Mouse (Mus musculus) liver, adult 2 months (tissue): ENCODE measurements around the gene Olfr963. TPM values are rescaled to one million over a fixed set of nuclear protein-coding genes. Genes with fewer than 3 reads are reported as not detected.

Source experiments
- DNase-seq: peaks from one replicate; pipeline ENCODE4 v3.0.0-alpha.2; 2011; ENCODE audit warnings: low read depth, low spot score; ENCODE audit errors: extremely low read depth
- H3K27ac ChIP-seq: fragments of 200-500 bp; replicated peaks from 2 replicates; pipeline ENCODE4 v1.5.1; 2012; ENCODE audit warnings: low read depth, mild to moderate bottlenecking, control low read depth, inconsistent platforms, low read length; ENCODE audit not compliant: insufficient read depth
- H3K27me3 ChIP-seq: fragments of 200-500 bp; 2 replicates; pipeline ENCODE4 v1.6.1; 2012; ENCODE audit warnings: mild to moderate bottlenecking, moderate library complexity, low read length, inconsistent platforms; ENCODE audit not compliant: control insufficient read depth, insufficient read depth
- H3K36me3 ChIP-seq: fragments of 200-500 bp; 2 replicates; pipeline ENCODE4 v1.6.1; 2012; ENCODE audit warnings: low read length, inconsistent platforms; ENCODE audit not compliant: control insufficient read depth, insufficient read depth
- H3K4me1 ChIP-seq: fragments of 200-500 bp; 2 replicates; pipeline ENCODE4 v1.6.1; 2011; ENCODE audit warnings: low read length; ENCODE audit not compliant: control insufficient read depth, insufficient read depth
- H3K4me3 ChIP-seq: fragments of 200-500 bp; 2 replicates; pipeline ENCODE4 v1.5.1; 2011; ENCODE audit warnings: low read depth, mild to moderate bottlenecking, control low read depth, low read length, moderate library complexity; ENCODE audit not compliant: insufficient read depth
- H3K79me2 ChIP-seq: fragments of 200-500 bp; 2 replicates; pipeline ENCODE4 v1.6.1; 2012; ENCODE audit warnings: inconsistent platforms, mild to moderate bottlenecking, low read length, moderate library complexity; ENCODE audit not compliant: control insufficient read depth, insufficient read depth
- H3K9ac ChIP-seq: fragments of 200-500 bp; 2 replicates; pipeline ENCODE4 v1.6.1; 2012; ENCODE audit warnings: low read depth, mild to moderate bottlenecking, control low read depth, inconsistent platforms, low read length
- CTCF ChIP-seq: fragments of 200-500 bp; IDR thresholded peaks from 2 replicates; pipeline ENCODE4 v1.5.1; 2011; ENCODE audit warnings: low read depth, low read length, control low read depth
- POLR2A ChIP-seq: fragments of 200-500 bp; IDR thresholded peaks from 2 replicates; pipeline ENCODE4 v1.6.1; 2011; ENCODE audit warnings: low read length, control low read depth; ENCODE audit not compliant: insufficient read depth; ENCODE audit errors: extremely low read depth
- WGBS: fragments of 180-500 bp; shearing (Covaris S2); methylation state at CpG from one replicate; pipeline ENCODE4 v1.1.7; 2018; 5-methylcytosine and 5-hydroxymethylcytosine counted together
- polyA plus RNA-seq: library from polyadenylated mRNA; depleted of rRNA; stranded (reverse); fragments of >200 nt; gene quantifications from 2 replicates; pipeline ENCODE4 v1.2.3, GENCODE M21; 2012
- total RNA-seq: library from RNA; depleted of rRNA; stranded (reverse); fragments of >200 nt; gene quantifications from 2 replicates; pipeline ENCODE4 v1.2.3, GENCODE M21; 2014

Gene Olfr963
- total and polyA plus RNA-seq, 2 experiments: not detected

DNA sequence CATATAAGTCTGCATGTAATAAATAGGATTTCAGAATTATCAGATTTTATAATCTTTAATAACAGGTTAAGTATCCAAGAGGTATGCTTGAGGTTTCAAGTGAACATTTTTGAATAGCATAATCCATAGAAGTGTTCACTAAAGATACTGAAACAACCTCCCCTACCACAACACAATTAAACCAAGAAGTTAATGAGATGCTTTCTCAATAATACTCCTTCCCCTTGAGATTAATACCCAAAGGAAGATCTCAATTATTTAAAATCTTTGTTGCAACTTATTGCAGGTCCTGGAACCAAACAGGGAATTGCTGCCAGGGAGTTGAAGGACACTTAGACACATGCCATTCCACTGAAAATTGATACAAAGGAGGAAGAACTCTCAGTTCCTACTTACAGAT, 22.2 kb upstream of the Olfr963 start, which contains the start of gene Olfr961:
TSS of gene Olfr961 (plus strand) at position 301 of the 400 bp plus-strand sequence.
- Histone ChIP-seq H3K36me3 (no peaks in the 10 kb centered on the region), H3K79me2 (no peaks in the 10 kb centered on the region)

DNA sequence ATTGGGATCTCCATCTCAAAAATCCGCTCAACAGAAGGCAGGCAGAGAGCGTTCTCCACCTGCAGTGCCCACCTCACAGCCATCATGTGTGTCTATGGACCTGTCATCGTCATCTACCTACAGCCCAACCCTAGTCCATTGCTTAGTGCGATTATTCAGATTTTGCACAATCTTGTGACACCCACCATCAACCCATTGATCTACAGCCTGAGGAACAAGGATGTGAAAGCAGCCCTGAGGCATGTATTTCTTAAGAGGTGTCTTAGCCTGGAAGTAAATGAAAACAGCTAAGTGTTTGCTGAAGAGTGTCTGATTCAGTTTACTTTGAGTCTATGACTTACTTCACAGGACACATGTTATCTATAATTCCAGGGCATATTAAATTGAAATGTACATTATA, 19.6 kb upstream of the Olfr963 start:
- Histone ChIP-seq H3K27me3 (no peaks in the 10 kb centered on the region), H3K27ac (no peak overlapping the region), H3K9ac (no peak overlapping the region), H3K79me2 (no peaks in the 10 kb centered on the region), H3K36me3 (no peaks in the 10 kb centered on the region), H3K4me1 (no peaks in the 10 kb centered on the region), H3K4me3 (no peak overlapping the region)
- TF ChIP-seq CTCF: no peak
- TF ChIP-seq POLR2A: no peak
- DNase-seq: no peak
- WGBS: 81% methylated on average over 4 of the region's 4 CpGs

More for the DNA sequence above, 22.2 kb upstream of the Olfr963 start, which contains the start of gene Olfr961:
- no peak for TF ChIP-seq POLR2A
- TF ChIP-seq CTCF: no peak
- no peak within 1 kb of the TSS for H3K27ac ChIP-seq
- H3K27me3 ChIP-seq: no peaks in the 10 kb centered on the region
- no peak for DNase-seq
- H3K4me1 ChIP-seq: no peaks in the 10 kb centered on the region
- no peak within 1 kb of the TSS for H3K4me3 ChIP-seq
- H3K9ac ChIP-seq: no peak within 1 kb of the TSS

DNA sequence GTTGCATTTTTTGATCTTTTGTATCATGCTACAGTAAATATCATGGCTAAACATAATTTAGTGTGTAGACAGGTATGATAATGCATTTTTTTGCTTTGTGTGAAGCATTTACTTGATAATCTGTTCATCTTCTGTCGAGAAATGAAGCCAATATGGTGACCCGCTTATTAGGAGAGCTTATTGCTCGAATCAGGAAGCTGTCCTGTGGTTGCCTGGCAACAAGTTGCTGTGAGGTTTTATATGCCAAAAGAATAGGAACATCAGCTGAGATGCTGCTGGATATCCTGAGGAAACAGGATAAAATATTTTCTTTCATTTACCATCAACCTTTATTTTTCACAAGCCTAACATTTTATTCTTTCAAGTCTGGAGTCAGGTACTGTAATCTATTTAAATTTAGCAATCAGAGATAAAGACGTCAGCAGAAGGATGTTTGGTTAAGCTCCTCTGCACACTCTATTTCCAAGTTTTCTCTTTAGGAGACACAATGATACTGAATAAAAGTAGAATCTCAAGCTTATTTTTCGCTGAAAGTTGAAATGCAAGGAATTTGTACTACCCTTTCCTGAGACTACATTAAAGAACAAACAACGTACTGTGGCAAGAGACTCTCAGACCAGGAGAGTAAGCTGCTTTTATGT, 12.1 kb upstream of the Olfr963 start:
- TF ChIP-seq CTCF (no peak), POLR2A (no peak)
- no peaks in the 10 kb centered on the region for H3K79me2 ChIP-seq
- 60% methylated on average over 6 of the region's 6 CpGs for WGBS
- no peak overlapping the region for H3K9ac ChIP-seq
- no peak overlapping the region for H3K27ac ChIP-seq
- no peaks in the 10 kb centered on the region for H3K36me3 ChIP-seq
- DNase-seq: no peak
- no peaks in the 10 kb centered on the region for H3K4me1 ChIP-seq
- H3K27me3 ChIP-seq: no peaks in the 10 kb centered on the region
- H3K4me3 ChIP-seq: no peak overlapping the region

DNA sequence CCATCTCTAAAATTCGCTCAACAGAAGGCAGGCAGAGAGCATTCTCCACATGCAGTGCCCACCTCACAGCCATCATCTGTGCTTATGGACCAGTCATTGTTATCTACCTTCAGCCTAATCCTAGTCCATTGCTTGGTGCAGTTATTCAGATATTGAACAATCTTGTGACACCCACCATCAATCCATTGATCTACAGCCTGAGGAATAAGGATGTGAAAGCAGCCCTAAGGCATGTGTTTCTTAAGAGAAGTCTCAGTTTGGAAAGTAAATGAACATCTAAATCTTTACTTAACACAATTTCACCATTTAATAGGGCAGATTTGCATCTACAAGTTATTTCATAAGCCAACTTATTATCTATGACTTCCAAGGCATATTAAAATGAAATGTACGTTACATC, 2.7 kb downstream of the Olfr963 start:
- Histone ChIP-seq H3K27ac (no peak overlapping the region), H3K4me1 (no peaks in the 10 kb centered on the region), H3K36me3 (no peaks in the 10 kb centered on the region), H3K9ac (no peak overlapping the region), H3K4me3 (no peak overlapping the region), H3K79me2 (no peaks in the 10 kb centered on the region), H3K27me3 (no peaks in the 10 kb centered on the region)
- WGBS: 67% methylated on average over 2 of the region's 2 CpGs
- no peak for TF ChIP-seq POLR2A
- TF ChIP-seq CTCF: no peak
- DNase-seq: no peak

DNA sequence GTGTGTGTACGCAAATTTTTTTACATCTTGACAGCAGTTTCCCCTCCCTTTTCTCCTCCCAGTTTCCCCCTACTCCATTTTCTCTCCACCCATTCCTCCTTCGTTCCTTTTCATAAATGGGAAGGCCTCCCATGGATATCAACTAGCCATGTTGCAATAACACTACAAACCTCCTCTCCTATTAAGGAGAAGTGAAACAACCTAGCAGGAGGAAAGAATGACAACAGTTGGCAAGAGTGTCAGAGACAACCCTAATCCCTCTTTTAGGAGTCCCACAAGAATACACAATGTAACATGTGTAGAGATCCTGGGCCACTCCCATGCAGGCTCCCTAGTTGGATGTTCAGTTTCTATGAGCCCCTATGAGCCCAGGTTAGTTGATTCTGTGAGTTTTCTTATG, 7.8 kb downstream of the Olfr963 start:
- H3K4me1 ChIP-seq: no peaks in the 10 kb centered on the region
- no peak overlapping the region for H3K4me3 ChIP-seq
- no peaks in the 10 kb centered on the region for H3K79me2 ChIP-seq
- whole genome bisulfite sequencing: 72% methylated on average over 2 of the region's 2 CpGs
- H3K9ac ChIP-seq: no peak overlapping the region
- TF ChIP-seq POLR2A: no peak
- no peak for DNase-seq
- no peaks in the 10 kb centered on the region for H3K36me3 ChIP-seq
- no peaks in the 10 kb centered on the region for H3K27me3 ChIP-seq
- H3K27ac ChIP-seq: no peak overlapping the region

DNA sequence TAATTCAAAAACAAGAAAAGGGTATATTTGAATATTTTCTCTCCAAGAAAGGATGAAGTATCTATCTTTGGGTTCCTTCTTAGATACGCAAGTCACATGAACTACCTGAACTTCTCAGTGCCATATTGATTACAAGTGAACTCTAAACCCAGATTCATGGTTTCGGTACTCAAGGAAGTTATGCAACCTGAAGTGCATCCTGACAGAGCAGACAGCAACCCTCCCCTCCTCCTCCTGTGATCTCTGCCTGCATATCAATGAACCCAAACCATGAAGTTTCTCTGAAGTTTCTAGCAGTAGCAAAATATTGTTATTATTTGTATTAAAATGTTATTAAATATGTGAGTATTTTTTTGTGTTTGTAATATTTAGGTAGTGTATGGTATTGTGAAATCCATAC, 11.6 kb downstream of the Olfr963 start:
- Histone ChIP-seq H3K79me2 (no peaks in the 10 kb centered on the region), H3K27ac (no peak overlapping the region), H3K4me3 (no peak overlapping the region), H3K9ac (no peak overlapping the region), H3K4me1 (no peaks in the 10 kb centered on the region), H3K36me3 (no peaks in the 10 kb centered on the region), H3K27me3 (no peaks in the 10 kb centered on the region)
- WGBS: 81% methylated on average over 2 of the region's 2 CpGs
- no peak for DNase-seq
- TF ChIP-seq CTCF: no peak
- TF ChIP-seq POLR2A: no peak
